Mouse (Mus musculus): ENCODE data around the gene Krtap3-3. TPM values are rescaled to one million over a fixed set of nuclear protein-coding genes. Genes with fewer than 3 reads are reported as not detected.

The Krtap3-3 gene
- polyA plus RNA-seq (2015; fragmentation: Nextera tagmentation; extraction: Ambion mirVana) = not detected in 2 replicates

GRCm38 (mm10) chr11:99550765-99551164 lies at the start of gene Krtap3-3:
Krtap3-3 (minus strand) TSS chr11:99550865.

GRCm38 (mm10) chr11:99597742-99598141 lies 47.1 kb upstream of the Krtap3-3 start, which contains the start of gene Krtap9-3:
Krtap9-3 (minus strand) TSS chr11:99598105.

GRCm38 (mm10) chr11:99590981-99591380 lies 40.3 kb upstream of the Krtap3-3 start, which contains the start of gene Krtap1-3:
Krtap1-3 (minus strand) TSS chr11:99591339.

GRCm38 (mm10) chr11:99583245-99583704 lies 32.6 kb upstream of the Krtap3-3 start, which contains the start of gene Krtap1-4:
Krtap1-4 (minus strand) TSS chr11:99583654.

GRCm38 (mm10) chr11:99580636-99581035 lies 30.0 kb upstream of the Krtap3-3 start, which contains the start of gene Krtap1-5:
Krtap1-5 (minus strand) TSS chr11:99581016.

GRCm38 (mm10) chr11:99566530-99566929 lies 15.9 kb upstream of the Krtap3-3 start, which contains the start of gene Krtap3-1:
Krtap3-1 (minus strand) TSS chr11:99566630.

GRCm38 (mm10) chr11:99559366-99559765 lies 8.7 kb upstream of the Krtap3-3 start, which contains the start of gene Gm11939:
Gm11939 (minus strand) TSS chr11:99559466.

GRCm38 (mm10) chr11:99556753-99557152 lies 6.1 kb upstream of the Krtap3-3 start, which contains the start of gene Krtap3-2:
Krtap3-2 (minus strand) TSS chr11:99556853.

GRCm38 (mm10) chr11:99521288-99521860 lies 29.3 kb downstream of the Krtap3-3 start, which contains the start of gene Krt39:
Krt39 (minus strand) TSS chr11:99521338.

Other genes with a start within 250 kb of the Krtap3-3 start
- not detected in 2 replicates for gene Krt25, start 227.9 kb downstream of the Krtap3-3 start, polyA plus RNA-seq (2015; fragmentation: Nextera tagmentation; extraction: Ambion mirVana)
- not detected in 2 replicates for gene Krt26, start 212.9 kb downstream of the Krtap3-3 start, polyA plus RNA-seq (2015; fragmentation: Nextera tagmentation; extraction: Ambion mirVana)
- not detected in 2 replicates for gene Krt27, start 199.8 kb downstream of the Krtap3-3 start, polyA plus RNA-seq (2015; fragmentation: Nextera tagmentation; extraction: Ambion mirVana)
- 0.08 and 0.14 TPM in 2 replicates for gene Krt28, start 176.0 kb downstream of the Krtap3-3 start, polyA plus RNA-seq (2015; fragmentation: Nextera tagmentation; extraction: Ambion mirVana)
- gene Krt10, start 161.5 kb downstream of the Krtap3-3 start, polyA plus RNA-seq (2015; fragmentation: Nextera tagmentation; extraction: Ambion mirVana) = 34.8 and 42.7 TPM in 2 replicates
- gene Krt12, start 128.6 kb downstream of the Krtap3-3 start, polyA plus RNA-seq (2015; fragmentation: Nextera tagmentation; extraction: Ambion mirVana) = not detected in 2 replicates
- gene Krt20, start 112.7 kb downstream of the Krtap3-3 start, polyA plus RNA-seq (2015; fragmentation: Nextera tagmentation; extraction: Ambion mirVana) = 1.3 and 3.1 TPM in 2 replicates
- 1.7 and 3.0 TPM in 2 replicates for gene Krt23, start 57.7 kb downstream of the Krtap3-3 start, polyA plus RNA-seq (2015; fragmentation: Nextera tagmentation; extraction: Ambion mirVana)
- not detected in 2 replicates for gene Krt39, start 29.5 kb downstream of the Krtap3-3 start, polyA plus RNA-seq (2015; fragmentation: Nextera tagmentation; extraction: Ambion mirVana)
- gene Krt40, start 7.7 kb downstream of the Krtap3-3 start, polyA plus RNA-seq (2015; fragmentation: Nextera tagmentation; extraction: Ambion mirVana) = not detected in 2 replicates
- gene Krtap3-2, start 6.0 kb upstream of the Krtap3-3 start, polyA plus RNA-seq (2015; fragmentation: Nextera tagmentation; extraction: Ambion mirVana) = not detected in 2 replicates
- not detected in 2 replicates for gene Gm11939, start 8.6 kb upstream of the Krtap3-3 start, polyA plus RNA-seq (2015; fragmentation: Nextera tagmentation; extraction: Ambion mirVana)
- not detected in 2 replicates for gene Krtap3-1, start 15.8 kb upstream of the Krtap3-3 start, polyA plus RNA-seq (2015; fragmentation: Nextera tagmentation; extraction: Ambion mirVana)
- gene Krtap1-5, start 30.2 kb upstream of the Krtap3-3 start, polyA plus RNA-seq (2015; fragmentation: Nextera tagmentation; extraction: Ambion mirVana) = not detected in 2 replicates
- not detected in 2 replicates for gene Krtap1-4, start 32.8 kb upstream of the Krtap3-3 start, polyA plus RNA-seq (2015; fragmentation: Nextera tagmentation; extraction: Ambion mirVana)
- gene Krtap1-3, start 40.5 kb upstream of the Krtap3-3 start, polyA plus RNA-seq (2015; fragmentation: Nextera tagmentation; extraction: Ambion mirVana) = not detected in 2 replicates
- gene Krtap9-3, start 47.2 kb upstream of the Krtap3-3 start, polyA plus RNA-seq (2015; fragmentation: Nextera tagmentation; extraction: Ambion mirVana) = not detected in 2 replicates
- not detected in 2 replicates for gene Gm11938, start 52.4 kb upstream of the Krtap3-3 start, polyA plus RNA-seq (2015; fragmentation: Nextera tagmentation; extraction: Ambion mirVana)
- not detected in 2 replicates for gene Gm11937, start 59.3 kb upstream of the Krtap3-3 start, polyA plus RNA-seq (2015; fragmentation: Nextera tagmentation; extraction: Ambion mirVana)
- not detected in 2 replicates for gene Krtap2-4, start 64.0 kb upstream of the Krtap3-3 start, polyA plus RNA-seq (2015; fragmentation: Nextera tagmentation; extraction: Ambion mirVana)
- not detected in 2 replicates for gene Gm11562, start 69.6 kb upstream of the Krtap3-3 start, polyA plus RNA-seq (2015; fragmentation: Nextera tagmentation; extraction: Ambion mirVana)
- gene Krtap4-1, start 77.4 kb upstream of the Krtap3-3 start, polyA plus RNA-seq (2015; fragmentation: Nextera tagmentation; extraction: Ambion mirVana) = not detected in 2 replicates
- not detected in 2 replicates for gene Krtap4-2, start 84.2 kb upstream of the Krtap3-3 start, polyA plus RNA-seq (2015; fragmentation: Nextera tagmentation; extraction: Ambion mirVana)
- not detected in 2 replicates for gene Krtap4-7, start 93.2 kb upstream of the Krtap3-3 start, polyA plus RNA-seq (2015; fragmentation: Nextera tagmentation; extraction: Ambion mirVana)
- not detected in 2 replicates for gene Gm11555, start 99.4 kb upstream of the Krtap3-3 start, polyA plus RNA-seq (2015; fragmentation: Nextera tagmentation; extraction: Ambion mirVana)
- gene Gm11563, start 108.1 kb upstream of the Krtap3-3 start, polyA plus RNA-seq (2015; fragmentation: Nextera tagmentation; extraction: Ambion mirVana) = not detected in 2 replicates
- gene Krtap4-6, start 115.1 kb upstream of the Krtap3-3 start, polyA plus RNA-seq (2015; fragmentation: Nextera tagmentation; extraction: Ambion mirVana) = not detected in 2 replicates
- gene Gm14190, start 139.9 kb upstream of the Krtap3-3 start, polyA plus RNA-seq (2015; fragmentation: Nextera tagmentation; extraction: Ambion mirVana) = not detected in 2 replicates
- gene Gm14180, start 183.4 kb upstream of the Krtap3-3 start, polyA plus RNA-seq (2015; fragmentation: Nextera tagmentation; extraction: Ambion mirVana) = not detected in 2 replicates
- not detected in 2 replicates for gene Gm11595, start 222.0 kb upstream of the Krtap3-3 start, polyA plus RNA-seq (2015; fragmentation: Nextera tagmentation; extraction: Ambion mirVana)
- gene Krtap4-8, start 229.8 kb upstream of the Krtap3-3 start, polyA plus RNA-seq (2015; fragmentation: Nextera tagmentation; extraction: Ambion mirVana) = not detected in 2 replicates
- not detected in 2 replicates for gene Krtap4-9, start 234.3 kb upstream of the Krtap3-3 start, polyA plus RNA-seq (2015; fragmentation: Nextera tagmentation; extraction: Ambion mirVana)
- gene Gm11596, start 242.6 kb upstream of the Krtap3-3 start, polyA plus RNA-seq (2015; fragmentation: Nextera tagmentation; extraction: Ambion mirVana) = not detected in 2 replicates
- gene Gm11569, start 248.1 kb upstream of the Krtap3-3 start, polyA plus RNA-seq (2015; fragmentation: Nextera tagmentation; extraction: Ambion mirVana) = not detected in 2 replicates